Mouse (Mus musculus) megakaryocyte, embryonic 14.5 days (primary cell): Measurements from ENCODE around the gene Cdr2l. TPM values are rescaled to one million over a fixed set of nuclear protein-coding genes. Genes with fewer than 3 reads are reported as not detected.

ENCODE experiments used
- H3K27me3 ChIP-seq: replicated peaks from 2 replicates; pipeline ENCODE3; 2012; ENCODE audit warnings: inconsistent platforms
- H3K36me3 ChIP-seq: replicated peaks from 2 replicates; pipeline ENCODE3; 2012; ENCODE audit warnings: low read length, inconsistent platforms, mixed read lengths
- H3K4me1 ChIP-seq: 2 replicates; pipeline ENCODE4 v1.6.1; 2012; ENCODE audit warnings: inconsistent platforms
- H3K4me3 ChIP-seq: replicated peaks from 2 replicates; pipeline ENCODE3; 2012; ENCODE audit warnings: moderate library complexity, mild to moderate bottlenecking, inconsistent platforms
- H3K9me3 ChIP-seq: 2 replicates; pipeline ENCODE4 v1.6.1; 2012; ENCODE audit warnings: inconsistent platforms
- FLI1 ChIP-seq: IDR thresholded peaks from 2 replicates; pipeline ENCODE4 v1.6.1; 2012; ENCODE audit warnings: low read length, inconsistent platforms, mixed read lengths
- GATA1 ChIP-seq: IDR thresholded peaks from 3 replicates; pipeline ENCODE4 v1.6.1; 2012; ENCODE audit warnings: mixed read lengths, low read length, inconsistent platforms, borderline replicate concordance
- polyA plus RNA-seq: library from polyadenylated mRNA; stranded (reverse); fragments of >175 nt; gene quantifications from 2 replicates; pipeline ENCODE4 v1.2.3, GENCODE M21; 2012; ENCODE audit warnings: low replicate concordance; ENCODE audit not compliant: insufficient read depth

Cdr2l gene
- not detected in 2 replicates for polyA plus RNA-seq

DNA sequence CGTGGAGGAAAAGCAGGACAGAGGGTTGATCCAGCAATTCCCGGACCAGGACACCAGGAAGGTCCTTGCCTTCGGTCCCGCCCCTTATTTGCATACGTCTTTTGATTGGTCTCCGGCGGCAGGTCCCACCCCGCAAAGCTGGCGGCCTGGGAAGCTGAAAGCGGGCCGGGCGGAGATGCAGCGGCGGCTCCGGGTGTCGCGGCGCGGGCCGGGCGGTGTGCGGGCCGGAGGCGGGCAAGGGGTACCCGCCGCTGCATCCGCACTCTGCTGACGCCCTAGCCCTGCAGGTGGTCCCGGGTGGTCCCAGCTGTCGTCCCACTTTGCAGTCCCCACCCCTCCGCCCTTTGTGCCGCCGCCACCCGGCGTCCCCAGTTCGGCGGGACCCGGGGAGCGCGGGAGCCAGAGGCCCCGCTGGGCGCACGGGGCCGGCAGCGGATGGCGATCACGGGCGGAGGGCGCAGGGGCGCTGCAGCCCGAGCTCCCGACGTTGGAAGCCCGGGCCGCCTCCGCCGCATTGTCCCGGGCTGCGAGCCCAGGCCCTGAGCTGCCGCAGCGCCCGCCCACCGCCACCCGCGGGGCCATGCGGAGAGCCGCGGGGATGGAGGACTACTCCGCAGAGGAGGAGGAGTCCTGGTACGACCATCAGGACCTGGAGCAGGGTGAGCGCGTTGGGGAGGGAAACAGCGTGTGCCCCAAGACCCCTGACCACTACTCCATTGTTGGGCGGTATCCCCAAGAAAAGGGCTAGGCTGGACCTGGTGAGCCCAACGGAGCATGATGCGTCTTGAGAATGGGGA lies at the start of gene Cdr2l:
Gene Cdr2l, plus strand, starts transcription at position 174 of the 797 bp plus-strand sequence.
- Histone ChIP-seq H3K27me3 (peaks cover 93% of the 10 kb centered on the region), H3K4me1 (peaks cover 21% of the 10 kb centered on the region), H3K9me3 (peaks cover 25% of the 10 kb centered on the region), H3K36me3 (no peaks in the 10 kb centered on the region), H3K4me3 (peak within 1 kb of the TSS; percentile 88)
- TF ChIP-seq FLI1 (no peak), GATA1 (no peak)

DNA sequence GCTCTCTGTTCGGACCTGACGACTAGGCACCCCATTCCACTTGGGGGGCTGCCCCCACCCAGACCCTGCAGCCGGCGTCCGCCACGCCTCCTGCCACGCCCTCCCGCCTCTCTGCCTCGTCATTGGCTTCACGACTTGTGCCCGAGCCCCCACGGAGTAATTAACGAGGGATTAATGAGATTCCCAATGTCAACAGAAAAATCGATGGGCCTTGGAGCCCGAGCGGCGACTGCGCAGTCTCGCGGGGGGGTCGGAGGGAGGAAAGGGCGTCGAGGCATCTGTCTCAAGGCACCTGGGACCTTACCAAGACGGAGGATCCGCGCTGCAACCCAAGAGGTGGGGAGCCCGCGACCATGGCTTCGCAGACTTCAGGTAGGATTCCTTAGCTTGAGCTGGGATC lies 47.2 kb upstream of the Cdr2l start, which contains the start of gene Otop3:
Gene Otop3, plus strand, starts transcription at position 201 of the 400 bp plus-strand sequence.
- TF ChIP-seq FLI1 = no peak
- TF ChIP-seq GATA1 = no peak
- H3K27me3 ChIP-seq = peaks cover 96% of the 10 kb centered on the region
- H3K36me3 ChIP-seq = no peaks in the 10 kb centered on the region
- H3K4me3 ChIP-seq = no peak within 1 kb of the TSS
- no peaks in the 10 kb centered on the region for H3K9me3 ChIP-seq
- peaks cover 9% of the 10 kb centered on the region for H3K4me1 ChIP-seq

DNA sequence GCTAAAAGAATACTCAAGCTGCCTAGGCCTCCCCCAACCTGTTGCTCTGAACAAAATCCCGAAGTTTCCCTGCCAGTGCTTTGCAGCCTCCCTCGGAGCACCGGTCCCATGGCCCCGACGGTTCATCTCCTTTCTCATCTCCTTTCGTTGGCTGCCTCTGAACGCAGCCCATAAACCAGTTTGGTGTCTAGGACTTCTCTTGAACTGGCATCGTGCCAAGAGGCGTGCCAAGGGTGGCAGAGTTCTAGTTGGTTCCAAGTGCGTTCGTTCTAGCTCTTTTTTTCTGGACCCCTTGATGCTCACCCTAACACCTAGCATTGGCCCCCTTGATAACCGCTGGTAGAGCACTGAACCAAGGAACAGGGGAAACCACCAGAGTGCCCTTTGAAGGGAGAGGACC lies 46.5 kb upstream of the Cdr2l start:
- peaks cover 96% of the 10 kb centered on the region for H3K27me3 ChIP-seq
- no peaks in the 10 kb centered on the region for H3K36me3 ChIP-seq
- H3K9me3 ChIP-seq = no peaks in the 10 kb centered on the region
- H3K4me3 ChIP-seq = no peak overlapping the region
- no peak for TF ChIP-seq FLI1
- TF ChIP-seq GATA1 = no peak
- peaks cover 9% of the 10 kb centered on the region for H3K4me1 ChIP-seq

DNA sequence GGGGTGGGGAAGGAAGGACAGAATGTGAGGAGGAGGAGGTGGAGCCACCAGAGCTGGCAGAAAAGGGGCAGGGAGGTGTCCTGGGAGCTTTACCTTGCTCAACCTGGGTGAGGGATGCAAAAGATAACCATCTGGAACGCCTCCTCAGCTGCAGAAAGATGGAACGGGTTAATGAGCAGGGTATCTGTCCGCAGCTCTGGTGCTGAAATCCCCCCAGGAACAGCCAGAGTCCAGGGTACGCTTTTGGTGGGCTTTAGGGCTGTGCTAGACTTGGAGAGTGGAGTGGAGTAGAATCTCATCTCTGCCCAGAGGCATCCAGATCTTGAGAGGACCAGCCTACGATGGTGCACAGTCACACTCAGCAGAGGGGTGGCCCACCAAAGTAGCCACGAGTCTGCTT lies 45.6 kb upstream of the Cdr2l start:
- Histone ChIP-seq H3K4me3 (no peak overlapping the region), H3K9me3 (no peaks in the 10 kb centered on the region), H3K4me1 (peaks cover 9% of the 10 kb centered on the region), H3K27me3 (peaks cover 95% of the 10 kb centered on the region), H3K36me3 (no peaks in the 10 kb centered on the region)
- TF ChIP-seq GATA1 (no peak), FLI1 (no peak)

DNA sequence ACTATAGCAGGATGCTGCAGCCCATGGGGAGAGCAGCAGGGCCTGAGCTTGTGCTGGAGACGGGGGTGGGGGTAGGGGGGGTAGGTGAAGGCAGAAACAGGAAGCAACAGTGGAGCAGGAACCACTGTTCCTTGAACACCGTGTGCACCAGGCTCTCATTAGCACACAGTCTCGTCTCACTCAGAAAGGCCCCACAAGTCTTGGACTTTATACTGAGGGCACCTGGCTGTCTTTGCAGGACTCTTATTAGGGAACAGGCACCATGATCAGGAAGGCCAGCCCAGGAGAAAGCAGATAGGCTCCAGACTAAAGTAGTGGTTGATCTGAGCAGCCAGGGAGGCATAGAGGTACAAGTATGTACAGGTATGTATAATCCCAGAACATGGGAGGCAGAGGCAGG lies 44.4 kb upstream of the Cdr2l start:
- TF ChIP-seq GATA1 = no peak
- no peak for TF ChIP-seq FLI1
- Histone ChIP-seq H3K4me3 (no peak overlapping the region), H3K36me3 (no peaks in the 10 kb centered on the region), H3K27me3 (peaks cover 95% of the 10 kb centered on the region), H3K9me3 (no peaks in the 10 kb centered on the region), H3K4me1 (peaks cover 9% of the 10 kb centered on the region)

DNA sequence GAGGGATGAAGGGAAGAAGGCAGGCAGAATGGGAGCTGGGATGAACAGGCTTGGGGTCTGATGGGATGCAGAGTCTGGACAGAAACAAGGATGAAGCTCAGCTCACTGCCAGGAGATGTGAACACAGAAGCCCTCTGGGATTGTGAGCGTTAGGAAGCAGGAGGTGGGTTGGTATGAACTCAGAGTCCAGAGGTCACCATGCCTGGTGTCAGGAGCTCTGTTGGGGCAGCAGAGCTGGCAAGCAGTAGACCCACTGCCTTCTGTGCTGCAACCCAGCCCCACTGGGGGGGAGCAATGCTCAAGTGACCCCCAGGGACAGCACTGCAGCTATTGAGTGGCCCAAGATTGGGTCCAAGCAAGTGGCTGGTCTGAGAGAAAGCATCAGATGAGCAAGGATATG lies 43.9 kb upstream of the Cdr2l start:
- Histone ChIP-seq H3K36me3 (no peaks in the 10 kb centered on the region), H3K9me3 (no peaks in the 10 kb centered on the region), H3K27me3 (peaks cover 95% of the 10 kb centered on the region), H3K4me3 (no peak overlapping the region), H3K4me1 (peaks cover 9% of the 10 kb centered on the region)
- TF ChIP-seq GATA1 (no peak), FLI1 (no peak)

DNA sequence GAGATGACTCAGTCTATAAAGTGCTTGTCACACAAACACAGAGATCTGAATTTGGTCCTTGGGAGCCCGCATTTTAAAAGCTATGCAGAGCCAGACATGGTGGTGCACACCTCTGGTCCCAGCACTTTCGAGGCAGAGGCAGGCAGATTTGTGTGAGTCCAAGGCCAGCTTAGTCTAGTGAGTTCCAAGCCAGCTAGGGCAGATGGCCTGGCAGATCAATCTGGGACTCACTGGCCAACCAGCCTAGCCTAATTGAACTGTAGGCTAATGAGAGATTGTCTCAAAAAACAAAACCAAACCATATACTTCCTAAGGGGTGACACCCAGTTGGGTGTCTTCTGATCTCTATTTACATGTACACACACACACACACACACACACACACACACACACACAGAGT lies 40.5 kb upstream of the Cdr2l start:
- TF ChIP-seq GATA1 = no peak
- TF ChIP-seq FLI1 = no peak
- Histone ChIP-seq H3K36me3 (no peaks in the 10 kb centered on the region), H3K4me1 (peaks cover 11% of the 10 kb centered on the region), H3K4me3 (no peak overlapping the region), H3K9me3 (no peaks in the 10 kb centered on the region), H3K27me3 (peaks cover 92% of the 10 kb centered on the region)

DNA sequence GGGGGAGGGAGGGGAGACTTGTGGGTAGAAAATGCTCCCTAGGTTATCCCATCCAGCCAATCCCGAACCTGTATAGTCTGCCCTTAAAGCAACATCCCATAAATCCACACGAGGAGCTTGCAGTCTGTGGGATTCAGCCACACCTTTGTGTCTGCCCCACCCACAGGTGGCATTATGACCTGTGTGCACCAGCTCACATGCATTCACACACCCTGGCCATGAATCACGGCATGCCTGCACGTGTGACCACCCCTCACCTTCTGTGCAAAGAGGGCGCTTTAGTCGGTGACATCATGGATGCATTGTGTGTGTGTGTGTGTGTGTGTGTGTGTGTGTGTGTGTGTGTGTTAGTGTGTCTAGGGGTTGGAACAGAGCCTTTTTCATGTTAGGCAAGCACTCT lies 39.9 kb upstream of the Cdr2l start:
- peaks cover 92% of the 10 kb centered on the region for H3K27me3 ChIP-seq
- H3K36me3 ChIP-seq = no peaks in the 10 kb centered on the region

DNA sequence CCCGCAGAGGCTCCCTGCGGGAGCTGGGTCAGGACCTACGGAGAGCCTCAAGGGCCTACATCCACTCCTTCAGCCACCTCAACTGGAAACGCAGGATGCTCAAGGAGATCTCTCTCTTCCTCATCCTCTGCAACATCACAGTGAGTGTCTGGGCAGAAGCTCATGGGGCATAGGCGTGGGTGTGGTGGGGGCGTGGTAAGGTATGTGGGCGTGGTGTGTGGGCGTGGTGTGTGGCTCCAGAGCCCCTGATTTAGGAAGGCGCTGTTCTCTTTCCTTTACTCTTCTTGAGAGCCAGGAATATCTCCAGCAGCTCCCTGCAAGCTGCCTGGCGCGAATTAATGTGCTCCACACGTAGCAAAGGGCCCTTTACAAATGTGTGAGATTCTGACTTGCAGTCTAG lies 36.7 kb upstream of the Cdr2l start:
- Histone ChIP-seq H3K9me3 (no peaks in the 10 kb centered on the region), H3K4me3 (no peak overlapping the region), H3K36me3 (no peaks in the 10 kb centered on the region), H3K4me1 (peaks cover 6% of the 10 kb centered on the region; the same call in 1 of the 2 replicates), H3K27me3 (peaks cover 94% of the 10 kb centered on the region)
- TF ChIP-seq GATA1 = no peak
- TF ChIP-seq FLI1 = no peak

More for the DNA sequence above, 39.9 kb upstream of the Cdr2l start:
- H3K9me3 ChIP-seq = no peaks in the 10 kb centered on the region
- TF ChIP-seq FLI1 (no peak), GATA1 (no peak)
- H3K4me1 ChIP-seq = peaks cover 11% of the 10 kb centered on the region
- no peak overlapping the region for H3K4me3 ChIP-seq

DNA sequence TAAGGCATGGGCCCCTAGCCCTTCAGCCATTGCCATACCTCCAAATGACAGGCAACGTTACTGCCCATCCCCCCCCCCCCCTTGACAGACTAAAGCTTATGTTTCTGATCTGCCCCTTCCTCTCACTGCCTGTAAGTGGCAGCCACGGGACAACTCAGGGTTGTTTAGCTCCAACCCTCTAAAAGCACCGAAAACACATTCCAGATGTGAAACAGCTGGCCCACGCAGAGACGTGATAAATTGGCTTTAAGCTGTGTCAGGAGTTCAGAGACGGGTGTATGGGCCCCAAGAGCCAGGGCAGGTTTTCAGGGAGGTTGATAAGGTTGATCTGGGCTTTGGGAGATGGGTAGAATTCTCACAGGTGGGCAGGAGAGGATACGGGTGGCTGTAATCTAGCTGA lies 36.2 kb upstream of the Cdr2l start:
- no peak for TF ChIP-seq GATA1
- no peak for TF ChIP-seq FLI1
- Histone ChIP-seq H3K27me3 (peaks cover 94% of the 10 kb centered on the region), H3K4me1 (peaks cover 6% of the 10 kb centered on the region; the same call in 1 of the 2 replicates), H3K9me3 (no peaks in the 10 kb centered on the region), H3K36me3 (no peaks in the 10 kb centered on the region), H3K4me3 (no peak overlapping the region)
